Mouse (Mus musculus): Measurements from ENCODE around the gene Mthfd1l.

Gene Mthfd1l

GRCm38 (mm10) chr10:4083609-4084008 is 110.7 kb downstream of the Mthfd1l start:
- DNase-seq (ENCODE audit: low spot score), result no peak

GRCm38 (mm10) chr10:4084907-4085306 is 112.0 kb downstream of the Mthfd1l start:
- DNase-seq (ENCODE audit: low spot score), result no peak

- DNase-seq (ENCODE audit: low spot score), result no peak
Measured at GRCm38 (mm10) chr10:4085363-4086141, 112.6 kb downstream of the Mthfd1l start.

GRCm38 (mm10) chr10:4087563-4087962 is 114.6 kb downstream of the Mthfd1l start:
- DNase-seq (ENCODE audit: low spot score), result no peak

- peak; percentile 81 for DNase-seq (ENCODE audit: low spot score)
Measured at GRCm38 (mm10) chr10:4088744-4089414, 116.0 kb downstream of the Mthfd1l start.

- no peak for DNase-seq (ENCODE audit: low spot score)
Measured at GRCm38 (mm10) chr10:4089885-4090284, 117.0 kb downstream of the Mthfd1l start.

- no peak for DNase-seq (ENCODE audit: low spot score)
Measured at GRCm38 (mm10) chr10:4092990-4093389, 120.1 kb downstream of the Mthfd1l start.

GRCm38 (mm10) chr10:4094093-4094817 is 121.3 kb downstream of the Mthfd1l start:
- no peak for DNase-seq (ENCODE audit: low spot score)

- no peak for DNase-seq (ENCODE audit: low spot score)
Measured at GRCm38 (mm10) chr10:4096151-4096550, 123.2 kb downstream of the Mthfd1l start.

GRCm38 (mm10) chr10:4100007-4100406 is 127.1 kb downstream of the Mthfd1l start:
- DNase-seq (ENCODE audit: low spot score), result no peak

- DNase-seq (ENCODE audit: low spot score), result peak; percentile 52
Measured at GRCm38 (mm10) chr10:4105676-4106528, 133.0 kb downstream of the Mthfd1l start.

- DNase-seq (ENCODE audit: low spot score), result peak; percentile 78
Measured at GRCm38 (mm10) chr10:4107661-4108338, 134.9 kb downstream of the Mthfd1l start.

GRCm38 (mm10) chr10:4108462-4108861 is 135.5 kb downstream of the Mthfd1l start:
- DNase-seq (ENCODE audit: low spot score), result no peak

GRCm38 (mm10) chr10:4111095-4111794 is 138.3 kb downstream of the Mthfd1l start:
- no peak for DNase-seq (ENCODE audit: low spot score)

- no peak for DNase-seq (ENCODE audit: low spot score)
Measured at GRCm38 (mm10) chr10:4111795-4112139, 138.8 kb downstream of the Mthfd1l start.

- DNase-seq (ENCODE audit: low spot score), result no peak
Measured at GRCm38 (mm10) chr10:4112611-4113327, 139.9 kb downstream of the Mthfd1l start.

- no peak for DNase-seq (ENCODE audit: low spot score)
Measured at GRCm38 (mm10) chr10:4113328-4113658, 140.4 kb downstream of the Mthfd1l start.

GRCm38 (mm10) chr10:4116653-4117052 is 143.7 kb downstream of the Mthfd1l start:
- DNase-seq (ENCODE audit: low spot score), result no peak

GRCm38 (mm10) chr10:4117091-4117490 is 144.2 kb downstream of the Mthfd1l start:
- peak; percentile 67 for DNase-seq (ENCODE audit: low spot score)

- DNase-seq (ENCODE audit: low spot score), result no peak
Measured at GRCm38 (mm10) chr10:4119287-4119686, 146.4 kb downstream of the Mthfd1l start.

All from embryo, embryonic 10 days (tissue).